Mouse (Mus musculus) forebrain, embryonic 12.5 days (tissue): ENCODE results near the gene Ptgis. TPM values are rescaled to one million over a fixed set of nuclear protein-coding genes. Genes with fewer than 3 reads are reported as not detected.

Experiments
- ATAC-seq: fragments of 200-750 bp; cut with Nextera tagmentation; 2 replicates; pipeline ENCODE4 v1.8.0; 2017; ENCODE audit warnings: moderate TSS enrichment; ENCODE audit not compliant: low FRiP score
- H3K27ac ChIP-seq: fragments of 300-500 bp; sonication (generic); 2 replicates; pipeline ENCODE4 v1.5.1; 2016; ENCODE audit warnings: mild to moderate bottlenecking
- H3K27me3 ChIP-seq: fragments of 300-500 bp; sonication (generic); 2 replicates; pipeline ENCODE4 v1.6.1; 2016; ENCODE audit warnings: mild to moderate bottlenecking
- H3K36me3 ChIP-seq: fragments of 300-500 bp; sonication (generic); replicated peaks from 2 replicates; pipeline ENCODE4 v1.6.1; 2016; ENCODE audit warnings: mild to moderate bottlenecking
- H3K4me1 ChIP-seq: fragments of 300-500 bp; sonication (generic); 2 replicates; pipeline ENCODE4 v1.6.1; 2016
- H3K4me2 ChIP-seq: fragments of 300-500 bp; sonication (generic); 2 replicates; pipeline ENCODE4 v1.6.1; 2016; ENCODE audit warnings: mild to moderate bottlenecking, moderate library complexity
- H3K4me3 ChIP-seq: fragments of 300-500 bp; sonication (generic); replicated peaks from 2 replicates; pipeline ENCODE4 v1.5.1; 2016; ENCODE audit warnings: mild to moderate bottlenecking
- H3K9ac ChIP-seq: fragments of 300-500 bp; sonication (generic); 2 replicates; pipeline ENCODE4 v1.6.1; 2016; ENCODE audit warnings: mild to moderate bottlenecking
- H3K9me3 ChIP-seq: fragments of 300-500 bp; sonication (generic); 2 replicates; pipeline ENCODE4 v1.6.1; 2016
- WGBS: fragments of 180-500 bp; shearing (Covaris S2); methylation state at CpG from one replicate; pipeline ENCODE4 v1.1.7; 2016; 5-methylcytosine and 5-hydroxymethylcytosine counted together
- polyA plus RNA-seq: library from polyadenylated mRNA; unstranded; fragments of >200 nt; fragmentation: Nextera tagmentation; extraction: Ambion mirVana; gene quantifications from 2 replicates; pipeline ENCODE4 v1.2.1, GENCODE M21; 2016

Ptgis gene
- polyA plus RNA-seq, 1 experiment from 2014 or later: 6.0 TPM

DNA sequence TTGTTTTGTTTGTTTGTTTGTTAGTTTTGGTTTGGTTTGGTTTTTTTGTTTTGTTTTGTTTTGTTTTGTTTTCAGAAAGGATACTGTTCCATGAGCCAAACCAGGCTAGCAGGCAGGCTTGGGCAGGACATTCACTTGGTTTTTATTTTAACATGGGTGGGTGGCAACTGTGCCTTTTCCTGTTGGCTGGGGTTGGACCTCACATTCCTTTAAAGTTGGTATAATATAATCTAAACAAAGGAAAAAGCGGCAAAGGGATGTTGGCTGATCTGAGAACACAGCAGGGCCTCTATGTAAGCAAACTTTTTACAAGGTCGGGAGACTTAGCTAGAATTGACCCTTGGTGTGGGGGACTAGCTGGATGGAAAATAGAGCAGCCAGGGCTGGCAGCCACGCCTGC, 17.4 kb upstream of the Ptgis start:
- no peak for ATAC-seq
- H3K27me3 ChIP-seq: no peaks in the 10 kb centered on the region
- no peak overlapping the region for H3K9ac ChIP-seq
- H3K9me3 ChIP-seq: no peaks in the 10 kb centered on the region
- no peak overlapping the region for H3K4me3 ChIP-seq
- peaks cover 5% of the 10 kb centered on the region for H3K4me1 ChIP-seq
- H3K36me3 ChIP-seq: no peaks in the 10 kb centered on the region
- 66% methylated on average over 3 of the region's 3 CpGs for WGBS
- no peak overlapping the region for H3K4me2 ChIP-seq
- no peak overlapping the region for H3K27ac ChIP-seq

DNA sequence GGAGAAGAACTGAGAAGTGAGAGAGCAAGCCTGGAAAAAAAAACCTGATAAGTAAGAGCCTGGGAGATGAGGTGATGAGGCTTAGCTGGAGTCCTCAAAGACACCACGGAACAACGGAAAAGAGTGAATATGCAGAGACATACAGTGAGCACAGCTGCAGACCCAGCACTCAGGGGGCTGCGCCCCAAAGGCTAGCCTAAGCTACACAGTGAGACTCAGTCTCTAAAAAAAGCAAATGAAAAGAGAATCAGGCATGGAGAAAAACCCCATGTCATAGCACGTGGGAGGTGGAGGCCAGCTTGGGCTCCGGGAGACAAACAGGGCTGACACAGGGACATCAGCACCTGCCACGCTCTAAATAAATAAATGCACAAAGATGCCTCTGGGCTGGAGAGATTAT, 14.4 kb upstream of the Ptgis start:
- Histone ChIP-seq H3K27me3 (no peaks in the 10 kb centered on the region; the same call in 1 of the 2 replicates), H3K4me2 (no peak overlapping the region), H3K4me3 (no peak overlapping the region), H3K9me3 (no peaks in the 10 kb centered on the region), H3K9ac (no peak overlapping the region), H3K36me3 (no peaks in the 10 kb centered on the region), H3K4me1 (peaks cover 24% of the 10 kb centered on the region), H3K27ac (no peak overlapping the region)
- 81% methylated on average over 6 of the region's 6 CpGs for WGBS
- no peak for ATAC-seq

DNA sequence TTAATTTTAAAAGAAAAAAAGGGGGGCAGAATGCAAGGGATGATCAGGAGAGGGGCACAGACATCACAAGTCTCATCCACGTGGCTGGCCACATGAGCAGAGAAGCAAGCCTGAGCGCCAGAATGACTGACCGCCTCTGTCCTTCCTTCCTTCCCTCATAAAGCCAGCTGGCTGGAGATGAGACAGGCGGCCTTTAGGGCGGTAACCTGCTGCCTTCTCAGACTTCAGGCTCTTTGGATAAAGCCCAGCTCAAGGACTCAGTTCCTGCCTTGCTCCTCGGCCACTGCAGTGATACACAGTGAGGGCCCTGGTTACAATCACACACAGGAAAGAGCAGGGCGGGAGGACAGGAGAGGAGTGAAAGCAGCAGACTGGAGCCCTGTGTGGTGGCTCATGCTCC, 13.8 kb upstream of the Ptgis start:
- no peaks in the 10 kb centered on the region for H3K9me3 ChIP-seq

DNA sequence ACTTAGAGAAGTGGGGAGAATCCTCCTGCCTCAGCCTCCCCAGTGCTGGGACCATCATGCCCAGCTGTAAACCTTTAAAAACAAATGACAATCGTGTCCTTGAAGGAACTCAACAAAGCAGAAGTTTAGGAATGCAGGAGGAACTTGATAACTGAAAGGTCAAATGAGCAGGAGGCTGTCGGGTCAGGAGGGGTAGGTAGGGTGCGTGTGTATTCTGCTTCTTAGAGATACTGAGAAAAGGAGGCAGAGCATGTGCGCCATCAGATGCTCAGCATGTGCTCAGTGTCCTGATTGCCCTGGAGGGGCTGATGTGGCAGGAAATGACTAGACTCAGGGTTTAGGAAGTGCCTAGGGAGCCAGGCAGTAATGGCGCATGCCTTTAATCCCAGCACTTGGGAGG, 13.1 kb upstream of the Ptgis start:
- Histone ChIP-seq H3K4me1 (peaks cover 24% of the 10 kb centered on the region), H3K4me3 (no peak overlapping the region), H3K27me3 (no peaks in the 10 kb centered on the region; the same call in 1 of the 2 replicates), H3K36me3 (no peaks in the 10 kb centered on the region), H3K9ac (no peak overlapping the region), H3K4me2 (no peak overlapping the region), H3K27ac (no peak overlapping the region), H3K9me3 (no peaks in the 10 kb centered on the region)
- no peak for ATAC-seq
- 89% methylated on average over 5 of the region's 5 CpGs for WGBS

More for the DNA sequence above, 13.8 kb upstream of the Ptgis start:
- Histone ChIP-seq H3K9ac (no peak overlapping the region), H3K27me3 (no peaks in the 10 kb centered on the region; the same call in 1 of the 2 replicates), H3K36me3 (no peaks in the 10 kb centered on the region), H3K27ac (no peak overlapping the region), H3K4me1 (peaks cover 24% of the 10 kb centered on the region), H3K4me3 (no peak overlapping the region), H3K4me2 (no peak overlapping the region)
- ATAC-seq: no peak
- 78% methylated on average over 7 of the region's 7 CpGs for WGBS

DNA sequence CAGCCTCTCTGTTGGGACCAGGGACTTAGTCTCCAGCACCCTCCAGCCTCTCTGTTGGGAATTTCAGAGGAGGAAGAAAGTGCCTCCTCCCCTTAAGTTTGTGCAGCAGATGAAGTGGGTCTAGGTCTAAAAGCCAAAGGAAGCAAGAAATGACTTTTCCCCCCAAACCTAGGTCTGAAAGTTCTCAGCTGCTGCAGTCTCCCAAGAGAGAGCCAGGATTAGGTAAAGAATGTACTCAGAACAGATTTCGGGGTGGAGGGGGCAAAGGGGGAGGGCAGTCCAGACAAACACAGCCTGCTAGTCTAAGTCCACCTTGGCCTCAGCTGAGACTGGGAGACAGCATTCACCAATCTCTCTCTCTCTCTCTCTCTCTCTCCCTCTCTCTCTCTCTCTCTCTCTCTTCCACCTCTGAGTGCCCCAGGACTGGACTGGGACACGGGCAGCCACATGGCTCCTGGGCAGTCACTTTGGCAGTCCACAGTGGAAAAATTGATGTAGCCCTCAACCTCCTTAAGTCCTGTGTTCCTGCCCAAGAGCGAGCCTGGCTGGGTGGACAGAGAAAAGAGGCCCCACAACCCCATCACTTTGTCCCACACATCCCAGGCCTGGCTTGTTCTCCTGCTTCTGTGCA, 11.8 kb upstream of the Ptgis start:
- Histone ChIP-seq H3K4me1 (peaks cover 29% of the 10 kb centered on the region), H3K27ac (no peak overlapping the region), H3K4me3 (no peak overlapping the region), H3K27me3 (no peaks in the 10 kb centered on the region; the same call in 1 of the 2 replicates), H3K36me3 (no peaks in the 10 kb centered on the region), H3K9me3 (no peaks in the 10 kb centered on the region), H3K9ac (no peak overlapping the region), H3K4me2 (no peak overlapping the region)
- 53% methylated on average over 3 of the region's 3 CpGs for WGBS
- no peak for ATAC-seq

DNA sequence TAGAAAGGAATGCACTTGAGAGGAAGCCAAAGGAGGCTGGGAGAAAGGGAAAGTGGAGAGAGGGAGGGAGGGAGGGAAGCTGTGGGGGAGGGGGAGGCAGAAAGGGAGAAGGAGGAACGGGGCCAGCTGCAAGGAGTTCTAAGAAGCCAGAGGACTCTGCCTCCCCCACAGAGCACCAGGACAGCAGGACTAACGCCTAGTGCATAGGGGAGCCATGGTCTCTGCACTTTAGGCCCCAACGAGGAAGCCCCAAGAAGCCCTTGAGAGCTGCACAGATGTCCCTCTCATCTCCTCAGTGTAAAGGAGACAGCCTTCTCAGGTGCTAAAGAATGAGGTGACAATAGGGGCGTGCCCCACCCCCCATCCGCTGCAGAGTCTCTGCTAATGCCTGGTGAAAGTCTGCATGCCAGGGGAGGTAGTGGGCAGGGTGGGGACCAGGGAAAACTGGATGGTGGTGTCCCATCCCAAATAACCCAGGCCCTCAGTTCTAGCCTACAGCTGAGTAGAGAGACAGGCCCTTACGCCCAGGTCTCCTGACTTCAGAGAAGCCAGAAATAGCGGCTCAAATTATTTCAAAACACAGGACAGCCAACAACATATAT, 10.4 kb upstream of the Ptgis start:
- no peak overlapping the region for H3K27ac ChIP-seq
- 26% methylated on average over 7 of the region's 7 CpGs for WGBS
- no peak overlapping the region for H3K4me3 ChIP-seq
- H3K9me3 ChIP-seq: no peaks in the 10 kb centered on the region
- no peak for ATAC-seq
- H3K4me1 ChIP-seq: peaks cover 29% of the 10 kb centered on the region
- H3K27me3 ChIP-seq: no peaks in the 10 kb centered on the region; the same call in 1 of the 2 replicates
- no peak overlapping the region for H3K4me2 ChIP-seq
- H3K36me3 ChIP-seq: no peaks in the 10 kb centered on the region
- 0 out of 2 replicates have a peak overlapping the region, but pooled peaks have one; percentile 12 for H3K9ac ChIP-seq

DNA sequence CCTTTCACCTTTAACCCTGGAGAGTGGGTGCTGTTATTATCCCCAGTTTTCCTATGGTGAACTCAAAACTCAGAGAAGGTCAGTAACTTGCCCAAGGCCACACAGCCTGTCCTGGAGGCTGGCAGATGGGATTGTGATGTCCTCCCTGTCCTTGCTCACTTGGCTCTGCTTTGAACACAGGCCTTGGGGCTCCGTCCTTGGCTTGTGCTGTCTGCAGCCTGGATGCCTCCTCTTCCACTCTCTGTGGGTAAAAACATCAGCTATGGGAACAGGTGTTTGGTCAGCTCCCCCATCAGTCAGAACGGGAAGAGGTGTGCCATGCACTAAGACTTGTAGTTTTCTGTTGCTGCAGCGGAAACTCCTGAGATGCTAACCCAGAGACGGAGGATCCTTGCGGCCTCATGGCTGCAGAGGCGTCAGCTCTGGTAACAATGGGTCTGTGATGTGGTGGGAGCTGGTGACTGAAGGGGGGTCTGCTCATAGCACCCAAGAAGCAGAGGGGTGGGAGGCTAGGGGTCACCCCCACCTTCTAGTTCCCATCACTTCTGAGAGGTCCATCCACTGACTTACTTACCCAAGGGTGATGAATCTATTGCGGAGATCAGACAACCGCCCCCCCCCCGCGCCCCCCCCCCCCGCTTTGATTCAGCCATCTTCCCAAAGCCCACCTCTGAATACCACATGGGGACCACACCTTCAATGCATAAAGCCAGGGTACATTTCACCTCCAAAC, 9.8 kb upstream of the Ptgis start:
- Histone ChIP-seq H3K4me3 (no peak overlapping the region), H3K4me2 (no peak overlapping the region), H3K27me3 (no peaks in the 10 kb centered on the region; the same call in 1 of the 2 replicates), H3K36me3 (no peaks in the 10 kb centered on the region), H3K27ac (no peak overlapping the region), H3K9ac (no peak overlapping the region), H3K9me3 (no peaks in the 10 kb centered on the region), H3K4me1 (peaks cover 29% of the 10 kb centered on the region)
- ATAC-seq: no peak
- WGBS: 41% methylated on average over 11 of the region's 11 CpGs

DNA sequence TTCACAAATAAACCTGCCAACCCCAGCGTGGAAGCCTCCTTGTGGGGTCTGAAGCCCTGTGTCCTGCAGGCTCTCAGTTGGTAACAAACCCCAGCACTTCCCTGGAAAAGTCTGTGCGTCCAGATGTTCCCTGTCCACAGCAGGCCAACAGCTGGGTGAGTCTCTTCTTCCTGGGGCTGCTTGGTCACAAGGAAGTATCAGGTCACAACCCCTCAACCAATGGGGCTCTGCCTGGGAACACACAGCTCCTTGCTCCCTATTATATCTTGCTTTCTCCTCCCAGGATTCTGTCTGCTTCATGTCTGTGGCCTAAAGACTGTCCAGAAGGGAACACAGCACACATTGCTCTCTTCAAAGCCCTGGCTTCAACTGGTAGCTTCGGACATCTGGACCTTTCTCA, 9.2 kb upstream of the Ptgis start:
- Histone ChIP-seq H3K27ac (no peak overlapping the region), H3K9ac (no peak overlapping the region), H3K4me1 (peaks cover 29% of the 10 kb centered on the region)

DNA sequence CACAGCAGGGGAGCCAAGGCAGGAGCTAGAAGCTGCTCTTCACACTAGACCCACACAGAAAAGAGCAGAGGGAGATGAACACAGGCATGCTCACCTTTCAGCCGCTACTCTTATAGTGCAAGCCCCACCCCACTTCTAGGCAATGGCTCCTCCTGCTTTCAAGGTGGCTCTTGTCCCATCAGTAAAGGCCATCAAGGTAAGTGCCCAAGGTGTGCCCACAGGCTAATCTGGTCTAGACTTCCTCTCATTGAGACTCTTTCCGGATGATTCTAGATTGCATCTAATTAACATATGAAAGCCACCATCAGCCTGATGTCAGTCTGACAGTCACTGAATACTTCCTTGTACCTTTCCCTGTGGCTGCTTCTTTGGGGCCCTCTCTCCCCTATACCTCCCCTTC, 7.4 kb upstream of the Ptgis start:
- no peak for ATAC-seq
- 36% methylated on average over 2 of the region's 2 CpGs for WGBS
- Histone ChIP-seq H3K27ac (no peak overlapping the region), H3K27me3 (no peaks in the 10 kb centered on the region; the same call in 1 of the 2 replicates), H3K4me1 (peaks cover 25% of the 10 kb centered on the region), H3K4me2 (no peak overlapping the region), H3K36me3 (no peaks in the 10 kb centered on the region), H3K9me3 (no peaks in the 10 kb centered on the region), H3K9ac (no peak overlapping the region), H3K4me3 (no peak overlapping the region)

More for the DNA sequence above, 9.2 kb upstream of the Ptgis start:
- Histone ChIP-seq H3K9me3 (no peaks in the 10 kb centered on the region), H3K27me3 (no peaks in the 10 kb centered on the region; the same call in 1 of the 2 replicates), H3K4me2 (no peak overlapping the region), H3K4me3 (no peak overlapping the region), H3K36me3 (no peaks in the 10 kb centered on the region)
- WGBS: 78% methylated on average over 3 of the region's 3 CpGs
- no peak for ATAC-seq

DNA sequence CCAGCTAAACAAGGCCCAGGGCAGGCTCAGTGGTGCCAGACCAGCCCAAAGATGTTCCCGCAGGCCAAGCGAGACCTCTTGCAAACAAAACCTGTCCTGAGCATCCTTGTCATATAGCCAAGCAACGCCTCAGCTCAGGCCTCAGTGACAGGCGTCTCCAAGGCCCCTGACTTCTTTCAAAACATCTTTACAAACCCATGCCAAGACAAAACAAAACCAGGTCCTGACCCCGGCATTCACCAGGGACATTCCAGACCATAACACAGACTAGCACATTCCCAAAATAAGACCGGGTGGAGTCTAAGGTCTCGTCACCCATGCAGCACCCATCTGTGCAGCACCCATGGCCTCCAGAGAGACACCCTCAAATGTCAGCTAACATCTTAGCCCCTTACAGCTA, 6.3 kb upstream of the Ptgis start:
- H3K4me3 ChIP-seq: no peak overlapping the region
- no peak overlapping the region for H3K9ac ChIP-seq
- no peak overlapping the region for H3K4me2 ChIP-seq
- no peak for ATAC-seq
- no peaks in the 10 kb centered on the region for H3K36me3 ChIP-seq
- 83% methylated on average over 7 of the region's 7 CpGs for WGBS
- no peak overlapping the region for H3K27ac ChIP-seq
- no peaks in the 10 kb centered on the region for H3K9me3 ChIP-seq
- H3K4me1 ChIP-seq: peaks cover 16% of the 10 kb centered on the region
- no peaks in the 10 kb centered on the region; the same call in 1 of the 2 replicates for H3K27me3 ChIP-seq

DNA sequence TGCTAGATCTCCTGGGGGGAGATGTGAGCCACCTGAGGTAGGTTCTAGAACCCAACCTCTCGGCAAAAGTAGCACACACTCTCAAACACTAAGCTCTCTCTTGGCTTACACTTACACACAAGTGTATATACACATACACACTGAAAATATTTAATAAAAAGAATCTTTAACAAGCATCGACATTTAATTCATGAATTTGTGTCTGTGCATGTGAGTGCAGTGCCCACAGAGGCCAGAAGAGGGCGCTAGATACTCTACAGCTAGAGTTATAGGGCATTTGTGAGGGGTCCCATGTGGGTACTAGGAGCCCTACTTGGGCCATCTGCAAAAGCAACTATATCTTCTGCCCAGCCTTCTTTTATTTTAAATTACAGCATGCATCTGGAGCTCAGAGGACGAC, 4.5 kb upstream of the Ptgis start:
- no peak overlapping the region for H3K9ac ChIP-seq
- no peaks in the 10 kb centered on the region for H3K9me3 ChIP-seq
- no peaks in the 10 kb centered on the region for H3K36me3 ChIP-seq
- H3K27ac ChIP-seq: no peak overlapping the region
- no peak overlapping the region for H3K4me2 ChIP-seq
- H3K27me3 ChIP-seq: peaks cover 10% of the 10 kb centered on the region; the same call in 1 of the 2 replicates
- 71% methylated on average over 4 of the region's 4 CpGs for WGBS
- H3K4me1 ChIP-seq: peaks cover 17% of the 10 kb centered on the region
- ATAC-seq: no peak
- H3K4me3 ChIP-seq: no peak overlapping the region

DNA sequence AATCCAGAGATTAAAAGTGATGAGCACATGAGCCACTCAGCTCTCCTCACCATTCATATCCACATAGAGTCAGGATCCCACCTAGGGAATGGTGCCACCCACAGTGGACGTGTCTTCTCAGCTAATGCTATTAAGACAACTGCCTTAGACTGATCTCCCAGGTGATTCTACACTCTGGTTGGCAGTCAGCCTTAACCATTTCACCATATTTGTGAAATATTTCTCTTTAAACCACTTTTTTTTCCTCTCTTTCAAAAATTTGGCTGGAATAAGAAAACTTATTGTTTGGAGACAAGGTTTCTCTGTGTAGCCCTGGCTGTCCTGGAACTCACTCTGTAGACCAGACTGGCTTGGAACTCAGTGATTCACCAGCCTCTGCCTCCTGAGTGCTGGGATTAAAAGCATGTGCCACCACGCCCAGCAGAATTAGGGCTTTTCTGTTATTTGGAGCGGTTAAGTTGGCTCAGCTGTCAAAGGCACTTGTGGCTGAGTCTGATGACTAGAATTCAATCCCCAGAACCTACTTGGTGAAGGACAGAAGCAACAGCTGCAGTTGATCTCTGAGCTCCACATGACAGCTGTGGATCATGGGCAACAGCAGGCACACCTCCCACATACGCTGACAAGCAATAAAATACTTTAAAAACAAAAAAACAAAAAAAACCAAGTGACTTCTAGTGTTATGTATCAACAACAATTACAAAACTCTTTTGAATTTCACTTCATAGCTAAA, 3.6 kb upstream of the Ptgis start:
- Histone ChIP-seq H3K36me3 (no peaks in the 10 kb centered on the region), H3K27ac (no peak overlapping the region), H3K9ac (no peak overlapping the region), H3K4me3 (no peak overlapping the region), H3K4me2 (no peak overlapping the region), H3K9me3 (no peaks in the 10 kb centered on the region), H3K27me3 (peaks cover 15% of the 10 kb centered on the region), H3K4me1 (peaks cover 26% of the 10 kb centered on the region)
- WGBS: 94% methylated on average over 4 of the region's 4 CpGs
- no peak for ATAC-seq
